Mouse (Mus musculus): ENCODE data around the gene Dnhd1. TPM values are rescaled to one million over a fixed set of nuclear protein-coding genes. Genes with fewer than 3 reads are reported as not detected.

Gene Dnhd1
- polyA plus RNA-seq, 1 experiment from 2014 or later: 0.96 TPM

DNA sequence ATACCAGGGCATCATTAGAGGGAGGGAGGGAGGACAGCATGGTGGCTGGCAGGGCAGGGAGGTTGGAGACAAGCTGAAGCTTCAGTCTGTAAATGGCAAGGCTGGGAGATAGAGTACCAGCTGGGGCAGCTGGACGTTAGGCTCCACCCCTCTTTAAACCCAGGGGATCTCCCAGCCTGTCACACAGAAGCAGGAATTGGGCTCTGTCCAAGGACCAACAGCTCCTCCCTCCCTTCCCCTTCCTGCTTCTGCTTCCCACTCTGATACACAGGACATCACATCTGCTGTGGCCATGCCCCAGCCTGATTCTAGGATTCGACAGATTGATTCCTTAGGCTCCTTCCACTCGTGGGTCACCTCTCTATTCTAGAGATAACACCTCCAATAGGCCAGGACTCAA is 22.0 kb upstream of the Dnhd1 start:
- H3K4me3 ChIP-seq (replicated peaks): no peak overlapping the region
- H3K4me2 ChIP-seq: no peak overlapping the region
- H3K27ac ChIP-seq: peak overlapping the region; percentile 2; the same call in 1 of the 2 replicates
- no peaks in the 10 kb centered on the region for H3K9me3 ChIP-seq
- H3K27me3 ChIP-seq: no peaks in the 10 kb centered on the region
- peaks cover 20% of the 10 kb centered on the region for H3K36me3 ChIP-seq (replicated peaks)
- peak; percentile 12; the same call in 1 of the 2 replicates for ATAC-seq (ENCODE audit: low FRiP score)
- WGBS: 35% methylated on average over 3 of the region's 3 CpGs
- H3K9ac ChIP-seq: no peak overlapping the region
- peaks cover 37% of the 10 kb centered on the region for H3K4me1 ChIP-seq

DNA sequence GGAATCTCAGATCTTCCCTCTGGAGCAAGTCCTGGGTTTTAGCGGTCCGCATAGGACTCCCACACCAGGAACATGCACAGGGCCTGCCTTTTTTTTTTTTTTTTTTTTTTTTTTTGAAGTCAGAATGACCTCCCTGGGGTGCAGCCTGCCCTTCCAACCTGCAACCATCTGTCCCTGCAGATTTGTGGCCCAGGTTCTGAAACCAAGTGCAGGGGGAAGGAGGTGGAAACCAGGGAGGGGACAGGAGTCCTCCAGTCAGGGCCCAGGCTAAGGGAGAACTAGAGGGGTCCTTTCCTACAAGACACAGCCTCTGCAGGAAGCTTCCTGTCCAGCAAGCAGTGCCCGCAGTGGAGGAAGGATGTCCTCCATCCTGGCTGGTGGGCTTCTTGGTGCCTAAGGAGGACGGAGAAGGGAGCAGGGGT is 18.1 kb upstream of the Dnhd1 start:
- 18% methylated on average over 4 of the region's 4 CpGs for WGBS
- no peaks in the 10 kb centered on the region for H3K27me3 ChIP-seq
- peak overlapping the region; percentile 81 for H3K9ac ChIP-seq
- no peak for ATAC-seq (ENCODE audit: low FRiP score)
- H3K4me3 ChIP-seq (replicated peaks): peak overlapping the region; percentile 79
- H3K27ac ChIP-seq: 0 out of 2 replicates have a peak overlapping the region, but pooled peaks have one; percentile 25
- H3K4me1 ChIP-seq: peaks cover 57% of the 10 kb centered on the region
- peak overlapping the region; percentile 61 for H3K4me2 ChIP-seq
- H3K9me3 ChIP-seq: no peaks in the 10 kb centered on the region
- H3K36me3 ChIP-seq (replicated peaks): peaks cover 20% of the 10 kb centered on the region

DNA sequence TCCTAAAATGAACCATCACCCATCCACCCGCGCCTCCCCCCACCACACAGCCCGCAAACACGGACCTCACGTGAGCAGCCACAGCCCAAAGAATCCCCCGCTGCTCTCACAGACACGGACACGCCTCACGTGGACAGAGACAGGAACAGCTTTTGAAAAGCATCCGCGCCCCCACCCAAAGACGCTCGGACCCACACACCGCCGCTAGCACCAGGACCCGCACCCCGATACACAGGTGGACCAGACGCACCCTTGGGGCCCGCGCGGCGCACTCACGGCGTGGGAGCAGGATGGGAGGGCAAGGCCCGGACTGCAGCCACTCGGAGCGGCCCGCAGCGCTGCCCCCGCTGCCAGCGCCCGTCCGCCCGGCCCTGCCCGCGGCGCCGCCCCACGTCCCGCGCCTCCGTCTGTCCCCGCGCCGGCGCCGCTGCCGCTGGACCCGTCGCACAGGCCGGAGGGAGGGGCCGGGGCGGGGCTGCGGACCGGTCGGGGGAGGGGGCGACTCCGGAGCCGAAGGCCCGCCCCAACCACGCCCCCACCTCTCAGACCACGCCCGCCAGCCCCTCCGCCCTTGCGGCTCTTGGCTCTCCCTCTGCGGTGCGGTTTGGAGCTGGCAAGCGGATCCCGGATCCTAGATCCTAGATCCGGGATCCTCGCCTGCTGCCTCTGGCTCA is 17.4 kb upstream of the Dnhd1 start, which contains the start of gene Trim3:
Gene Trim3, minus strand, starts transcription at position 445 of the 674 bp plus-strand sequence.
- peak; percentile 92 for ATAC-seq (ENCODE audit: low FRiP score)
- peaks cover 55% of the 10 kb centered on the region for H3K4me1 ChIP-seq

DNA sequence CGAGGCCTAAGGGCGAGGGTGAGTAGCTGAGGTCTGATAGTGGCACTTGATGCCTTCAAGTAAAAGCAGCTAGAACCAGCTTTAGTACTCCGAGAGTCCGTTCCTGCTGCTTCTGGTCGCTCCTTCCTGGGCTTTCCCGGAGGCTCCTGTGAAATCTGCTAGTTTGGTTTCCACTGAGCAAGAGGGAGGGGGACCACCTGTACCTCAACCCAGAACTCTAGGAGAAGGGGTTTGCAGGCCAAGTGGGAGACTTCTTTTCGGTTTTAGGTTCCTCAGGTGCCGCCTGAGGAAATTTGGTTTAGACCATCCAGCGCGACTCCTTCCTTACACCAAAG is 16.9 kb upstream of the Dnhd1 start:
- no peak for ATAC-seq (ENCODE audit: low FRiP score)
- Histone ChIP-seq H3K4me2 (peak overlapping the region; percentile 61), H3K4me3 (replicated peaks) (peak overlapping the region; percentile 79), H3K27me3 (no peaks in the 10 kb centered on the region), H3K4me1 (peaks cover 50% of the 10 kb centered on the region), H3K27ac (peak overlapping the region; percentile 75; the same call in 1 of the 2 replicates), H3K9ac (peak overlapping the region; percentile 81), H3K36me3 (replicated peaks) (peaks cover 27% of the 10 kb centered on the region), H3K9me3 (no peaks in the 10 kb centered on the region)
- 8% methylated on average over 10 of the region's 10 CpGs for WGBS

More for the DNA sequence above, 17.4 kb upstream of the Dnhd1 start, which contains the start of gene Trim3:
- Histone ChIP-seq H3K4me2 (peak within 1 kb of the TSS; percentile 61), H3K9ac (peak within 1 kb of the TSS; percentile 81), H3K36me3 (replicated peaks) (peaks cover 27% of the 10 kb centered on the region), H3K4me3 (replicated peaks) (peak within 1 kb of the TSS; percentile 79), H3K9me3 (no peaks in the 10 kb centered on the region), H3K27me3 (no peaks in the 10 kb centered on the region), H3K27ac (peak within 1 kb of the TSS; percentile 75)
- under 1% methylated on average over 48 of the region's 71 CpGs for WGBS

DNA sequence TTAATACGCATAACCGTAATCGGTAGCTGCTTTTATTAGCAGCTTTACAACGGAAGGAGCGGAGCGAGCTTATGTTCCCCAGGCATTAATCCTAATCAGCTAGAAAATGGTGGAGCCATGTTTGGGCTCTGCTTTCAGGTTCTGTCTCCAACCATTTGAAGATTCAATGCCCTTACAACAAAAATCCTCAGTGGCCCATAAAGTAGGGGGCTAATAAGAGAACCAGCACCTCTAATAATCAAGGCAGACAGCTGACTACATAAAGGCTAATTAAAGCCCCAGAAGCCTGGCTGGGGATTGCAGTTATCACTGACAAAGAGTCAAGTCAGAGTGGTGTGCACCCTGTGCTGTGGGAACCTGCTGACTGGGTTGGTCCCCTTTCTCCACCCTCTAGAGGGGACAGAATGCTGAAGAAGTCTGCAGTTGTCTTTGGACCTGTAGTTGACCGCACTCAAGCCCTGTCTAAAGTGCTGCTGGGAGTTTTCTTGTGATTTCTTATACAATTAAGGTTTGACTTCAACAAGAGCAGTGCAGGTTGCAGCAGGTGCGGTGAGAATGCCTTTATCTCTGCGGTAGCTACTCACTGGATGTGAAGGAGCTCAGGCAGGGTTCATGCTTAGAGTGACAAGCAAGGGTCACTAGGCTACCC is 16.2 kb upstream of the Dnhd1 start:
- H3K36me3 ChIP-seq (replicated peaks): peaks cover 27% of the 10 kb centered on the region
- H3K27ac ChIP-seq: 0 out of 2 replicates have a peak overlapping the region, but pooled peaks have one; percentile 25
- H3K9me3 ChIP-seq: no peaks in the 10 kb centered on the region
- no peaks in the 10 kb centered on the region for H3K27me3 ChIP-seq
- ATAC-seq (ENCODE audit: low FRiP score): no peak
- 45% methylated on average over 9 of the region's 9 CpGs for WGBS
- H3K4me3 ChIP-seq (replicated peaks): peak overlapping the region; percentile 79
- peak overlapping the region; percentile 61 for H3K4me2 ChIP-seq
- H3K4me1 ChIP-seq: peaks cover 48% of the 10 kb centered on the region
- peak overlapping the region; percentile 81; the same call in 1 of the 2 replicates for H3K9ac ChIP-seq

DNA sequence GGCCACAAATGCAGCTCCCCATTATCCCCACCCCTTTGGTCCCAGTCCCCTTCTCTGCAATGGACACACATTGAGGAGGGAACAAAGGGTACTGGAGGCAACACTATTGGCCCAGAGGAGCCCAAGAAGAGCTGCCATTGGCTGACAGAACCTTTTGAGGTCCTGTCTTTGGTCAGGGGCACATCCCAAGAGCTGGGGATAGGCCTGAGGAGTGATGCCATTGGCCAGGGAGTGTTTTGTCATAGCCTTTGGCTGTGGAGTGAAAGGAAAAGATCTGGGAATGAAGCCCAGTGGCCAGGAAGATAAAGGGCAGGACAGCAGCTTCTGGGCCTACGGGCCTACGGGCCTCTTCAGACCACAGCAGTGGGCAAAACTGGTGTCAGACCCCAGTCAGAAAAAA is 14.9 kb upstream of the Dnhd1 start:
- Histone ChIP-seq H3K27me3 (no peaks in the 10 kb centered on the region), H3K27ac (no peak overlapping the region), H3K36me3 (replicated peaks) (peaks cover 27% of the 10 kb centered on the region), H3K9me3 (no peaks in the 10 kb centered on the region), H3K4me2 (no peak overlapping the region), H3K4me3 (replicated peaks) (no peak overlapping the region), H3K9ac (no peak overlapping the region), H3K4me1 (peaks cover 47% of the 10 kb centered on the region)
- 100% methylated on average over 2 of the region's 2 CpGs for WGBS
- ATAC-seq (ENCODE audit: low FRiP score): no peak

DNA sequence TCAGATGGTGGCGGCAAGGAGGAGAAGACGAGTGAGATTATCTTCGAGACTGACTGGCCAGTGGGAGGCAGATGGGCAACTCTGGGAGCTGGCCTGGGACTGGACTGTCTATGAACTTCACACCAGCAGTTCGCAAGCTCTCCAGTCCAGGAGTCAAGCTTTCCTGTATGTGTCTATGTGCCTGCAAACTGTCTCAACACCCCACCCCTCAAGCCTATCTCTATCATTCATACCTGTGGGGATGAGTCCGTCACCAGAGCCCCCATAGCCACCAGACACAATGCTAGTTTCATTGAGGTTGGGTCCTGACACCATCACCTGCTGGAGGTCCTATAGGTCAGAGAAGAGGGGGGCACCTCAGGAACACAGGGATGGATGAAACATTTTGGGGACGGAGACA is 11.9 kb upstream of the Dnhd1 start:
- no peak overlapping the region for H3K4me3 ChIP-seq (replicated peaks)
- H3K27me3 ChIP-seq: no peaks in the 10 kb centered on the region
- 89% methylated on average over 6 of the region's 6 CpGs for WGBS
- no peak overlapping the region for H3K27ac ChIP-seq
- no peak for ATAC-seq (ENCODE audit: low FRiP score)
- H3K4me2 ChIP-seq: no peak overlapping the region
- peaks cover 40% of the 10 kb centered on the region for H3K4me1 ChIP-seq
- peaks cover 34% of the 10 kb centered on the region for H3K36me3 ChIP-seq (replicated peaks)
- no peaks in the 10 kb centered on the region for H3K9me3 ChIP-seq
- H3K9ac ChIP-seq: no peak overlapping the region

DNA sequence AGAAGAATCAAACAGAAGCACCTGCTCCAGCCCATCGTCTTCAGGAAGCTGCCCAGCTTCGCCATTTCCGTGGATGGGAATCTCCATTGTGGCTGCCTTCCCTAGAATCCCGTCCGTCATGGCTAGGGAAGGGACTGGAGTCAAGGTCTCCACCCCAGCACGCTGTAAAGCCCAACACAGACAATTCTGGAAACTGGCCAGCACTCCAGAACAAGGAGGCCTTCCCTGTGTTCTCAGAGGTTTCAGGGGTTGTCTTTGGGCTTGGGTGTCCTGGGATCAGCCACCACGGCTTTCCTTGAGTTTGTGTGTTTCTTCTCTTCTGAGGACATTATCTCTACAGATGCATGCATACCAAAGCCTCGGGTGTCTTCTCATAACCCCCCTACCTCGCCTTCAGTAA is 11.3 kb upstream of the Dnhd1 start:
- no peaks in the 10 kb centered on the region for H3K9me3 ChIP-seq
- WGBS: 75% methylated on average over 9 of the region's 9 CpGs
- peak overlapping the region; percentile 74 for H3K9ac ChIP-seq
- H3K4me2 ChIP-seq: peak overlapping the region; percentile 77
- H3K27ac ChIP-seq: no peak overlapping the region
- no peak for ATAC-seq (ENCODE audit: low FRiP score)
- peaks cover 35% of the 10 kb centered on the region for H3K36me3 ChIP-seq (replicated peaks)
- H3K27me3 ChIP-seq: no peaks in the 10 kb centered on the region
- peak overlapping the region; percentile 71 for H3K4me3 ChIP-seq (replicated peaks)
- H3K4me1 ChIP-seq: peaks cover 35% of the 10 kb centered on the region

DNA sequence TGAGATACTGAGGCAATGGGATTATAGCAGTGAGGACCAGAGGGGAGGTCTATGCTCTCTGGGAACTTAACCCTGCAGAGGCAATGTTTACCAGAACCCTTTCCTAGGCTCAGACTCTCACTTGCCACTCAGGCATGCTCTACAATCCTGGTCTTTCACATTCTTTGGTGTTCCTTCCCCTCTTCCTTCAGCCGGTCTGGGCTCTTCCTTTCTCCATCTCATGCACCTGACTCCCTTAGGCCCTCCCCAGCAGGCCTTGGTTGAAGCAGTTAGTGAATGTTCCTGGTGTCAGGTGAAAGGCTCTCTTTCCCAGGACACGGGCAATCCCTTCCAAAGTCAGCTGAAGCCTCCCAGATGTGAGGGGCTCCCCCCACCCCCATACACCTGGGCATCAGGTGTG is 10.9 kb upstream of the Dnhd1 start, which contains the start of gene Timm10b:
Gene Timm10b, plus strand, starts transcription at position 301 of the 400 bp plus-strand sequence.
- Histone ChIP-seq H3K4me1 (peaks cover 30% of the 10 kb centered on the region), H3K4me3 (replicated peaks) (peak within 1 kb of the TSS; percentile 71), H3K27me3 (no peaks in the 10 kb centered on the region), H3K4me2 (peak within 1 kb of the TSS; percentile 77), H3K9ac (peak within 1 kb of the TSS; percentile 77), H3K36me3 (replicated peaks) (peaks cover 35% of the 10 kb centered on the region), H3K9me3 (no peaks in the 10 kb centered on the region), H3K27ac (peak within 1 kb of the TSS; percentile 79)
- WGBS: 9% methylated on average over 2 of the region's 2 CpGs
- ATAC-seq (ENCODE audit: low FRiP score): no peak

DNA sequence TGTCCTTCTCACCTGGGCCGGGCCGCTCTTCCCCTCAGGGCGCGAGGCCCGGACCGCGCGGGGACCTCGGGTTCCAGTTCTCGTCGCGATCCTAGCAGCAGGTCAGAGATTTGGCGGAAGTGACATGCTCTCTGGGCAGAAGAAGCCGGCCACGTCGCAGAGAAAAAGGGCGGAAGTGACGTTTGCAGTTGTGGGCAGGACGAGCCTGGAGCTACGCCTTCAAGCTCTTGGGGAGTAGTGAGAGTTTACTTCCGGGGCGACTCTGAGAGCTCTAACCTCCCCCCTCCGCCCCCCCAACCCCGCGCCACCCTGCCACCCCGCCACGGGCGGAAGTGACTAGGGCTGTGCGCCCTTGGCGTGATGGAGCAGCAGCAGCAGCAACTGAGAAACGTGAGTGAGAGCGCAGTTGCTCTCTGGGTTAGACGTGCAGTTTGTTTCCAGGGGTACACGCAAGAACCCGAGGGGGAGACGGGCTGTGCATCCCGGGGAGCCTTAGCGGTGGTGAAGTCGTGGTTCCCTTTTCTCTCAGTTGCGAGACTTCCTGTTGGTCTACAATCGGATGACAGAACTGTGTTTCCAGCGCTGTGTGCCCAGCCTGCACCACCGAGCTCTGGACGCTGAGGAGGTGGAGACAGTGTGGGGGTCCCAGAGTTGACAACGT is 10.3 kb upstream of the Dnhd1 start, which contains the start of the genes Arfip2 and Gm45799:
Gene Arfip2, minus strand, starts transcription at position 184 of the 661 bp plus-strand sequence.
Gene Gm45799, plus strand, starts transcription at position 320 of the 661 bp plus-strand sequence.
- peak within 1 kb of the TSS; percentile 77 for H3K4me2 ChIP-seq

DNA sequence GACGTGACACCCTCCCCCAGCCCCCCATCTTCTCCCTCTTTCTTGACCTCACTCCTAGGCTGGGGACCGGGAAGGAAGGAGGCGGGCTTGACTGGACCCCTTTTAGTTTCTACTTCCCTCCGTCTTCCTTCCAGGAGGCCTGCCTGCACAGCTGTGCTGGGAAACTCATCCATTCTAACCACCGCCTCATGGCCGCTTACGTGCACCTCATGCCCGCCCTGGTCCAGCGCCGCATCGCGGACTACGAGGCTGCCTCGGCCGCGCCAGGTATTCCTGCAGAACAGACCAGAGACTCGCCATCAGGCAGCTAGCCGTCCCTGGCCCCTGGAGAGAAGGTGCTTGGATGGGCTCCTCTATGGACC is 9.8 kb upstream of the Dnhd1 start:
- Histone ChIP-seq H3K27me3 (no peaks in the 10 kb centered on the region), H3K27ac (peak overlapping the region; percentile 79), H3K4me1 (peaks cover 21% of the 10 kb centered on the region), H3K4me3 (replicated peaks) (peak overlapping the region; percentile 71), H3K9me3 (no peaks in the 10 kb centered on the region), H3K9ac (peak overlapping the region; percentile 77), H3K4me2 (peak overlapping the region; percentile 77), H3K36me3 (replicated peaks) (peaks cover 31% of the 10 kb centered on the region)
- ATAC-seq (ENCODE audit: low FRiP score): no peak; the same call in 1 of the 2 replicates
- 0% methylated on average over 18 of the region's 18 CpGs for WGBS

More for the DNA sequence above, 10.3 kb upstream of the Dnhd1 start, which contains the start of the genes Arfip2 and Gm45799:
- under 1% methylated on average over 45 of the region's 45 CpGs for WGBS
- no peaks in the 10 kb centered on the region for H3K9me3 ChIP-seq
- peak within 1 kb of the TSS; percentile 77 for H3K9ac ChIP-seq
- H3K4me3 ChIP-seq (replicated peaks): peak within 1 kb of the TSS; percentile 71
- H3K4me1 ChIP-seq: peaks cover 25% of the 10 kb centered on the region
- peak within 1 kb of the TSS; percentile 79 for H3K27ac ChIP-seq
- ATAC-seq (ENCODE audit: low FRiP score): peak; percentile 97
- no peaks in the 10 kb centered on the region for H3K27me3 ChIP-seq
- peaks cover 35% of the 10 kb centered on the region for H3K36me3 ChIP-seq (replicated peaks)

DNA sequence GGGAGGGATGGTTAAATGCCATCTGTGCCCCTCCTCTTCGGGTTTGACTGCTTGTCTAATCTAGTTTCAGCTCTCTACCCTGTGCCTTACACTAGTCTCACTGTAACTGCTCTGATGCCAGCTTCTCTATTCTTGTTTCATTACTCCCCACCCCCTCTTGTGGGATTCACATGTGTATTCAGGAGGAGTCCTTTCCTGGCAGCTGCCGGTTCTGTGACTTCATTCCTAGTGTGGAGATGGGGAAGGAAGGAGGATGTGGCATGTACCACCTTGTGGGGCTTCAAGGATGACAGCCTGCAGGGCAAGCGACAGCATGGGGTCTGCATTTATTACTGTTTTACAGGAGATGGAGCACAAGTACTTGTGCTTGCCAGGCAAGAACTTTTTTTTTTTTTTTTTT is 8.7 kb upstream of the Dnhd1 start:
- peak overlapping the region; percentile 2; the same call in 1 of the 2 replicates for H3K4me3 ChIP-seq (replicated peaks)
- no peaks in the 10 kb centered on the region for H3K9me3 ChIP-seq
- no peak overlapping the region for H3K9ac ChIP-seq
- H3K4me1 ChIP-seq: peaks cover 21% of the 10 kb centered on the region
- WGBS: 86% methylated on average over 3 of the region's 3 CpGs
- no peaks in the 10 kb centered on the region for H3K27me3 ChIP-seq
- 0 out of 2 replicates have a peak overlapping the region, but pooled peaks have one; percentile 4 for H3K4me2 ChIP-seq
- H3K36me3 ChIP-seq (replicated peaks): peaks cover 21% of the 10 kb centered on the region
- H3K27ac ChIP-seq: no peak overlapping the region
- ATAC-seq (ENCODE audit: low FRiP score): no peak
